Mouse (Mus musculus) liver, embryonic 14.5 days (tissue): ENCODE results near the gene Adcy4.

Source experiments
- CTCF ChIP-seq: IDR thresholded peaks from 2 replicates; pipeline ENCODE4 v1.5.1; 2016; ENCODE audit warnings: antibody characterized with exemption, low read depth, control low read depth
- EP300 ChIP-seq: IDR thresholded peaks from 2 replicates; pipeline ENCODE4 v1.6.1; 2016; ENCODE audit warnings: antibody characterized with exemption, low read depth

GRCm38 (mm10) chr14:55781310-55781709, 2.6 kb downstream of the Adcy4 start:
- TF ChIP-seq CTCF (peak; percentile 96), EP300 (no peak)
